Mouse (Mus musculus): ENCODE measurements around the gene Mypn.

DNA sequence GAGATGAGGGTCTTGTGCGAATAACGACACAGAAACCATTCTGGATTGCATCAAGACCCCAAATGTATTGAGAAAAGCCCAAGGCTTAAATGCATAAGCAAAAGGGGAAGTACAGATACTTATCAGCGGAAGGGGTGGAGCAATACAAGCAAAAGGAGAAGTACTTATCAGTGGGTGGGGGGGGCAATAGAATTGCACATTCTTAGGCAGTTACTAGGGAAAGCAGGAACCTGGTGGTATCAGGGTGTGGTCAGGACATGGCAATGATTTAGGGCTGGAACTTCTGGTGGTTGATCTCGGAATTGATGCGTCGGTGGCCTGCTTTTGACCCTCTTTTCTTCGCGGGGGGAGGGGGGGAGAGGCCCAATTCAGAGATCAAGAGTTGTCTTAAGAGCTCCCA, 32.1 kb upstream of the Mypn start:
- TF ChIP-seq CTCF (IDR thresholded peaks at IDR 0.05; ENCODE audit: low read depth) = no peak
- no peak for TF ChIP-seq EP300 (IDR thresholded peaks at IDR 0.05; ENCODE audit: low read depth)
